Mouse (Mus musculus) spleen, adult 12 weeks (tissue): ENCODE measurements at regions not wholly inside any gene's neighbourhood (a gene's known extent, or its start where the extent isn't known, plus 50 kb on each side); places are given as distances from the start of the nearest gene placed in this dataset.

Experiments used
- DNase-seq: peaks from one replicate; pipeline ENCODE4 v3.0.0; 2022; ENCODE audit warnings: low spot score

DNA sequence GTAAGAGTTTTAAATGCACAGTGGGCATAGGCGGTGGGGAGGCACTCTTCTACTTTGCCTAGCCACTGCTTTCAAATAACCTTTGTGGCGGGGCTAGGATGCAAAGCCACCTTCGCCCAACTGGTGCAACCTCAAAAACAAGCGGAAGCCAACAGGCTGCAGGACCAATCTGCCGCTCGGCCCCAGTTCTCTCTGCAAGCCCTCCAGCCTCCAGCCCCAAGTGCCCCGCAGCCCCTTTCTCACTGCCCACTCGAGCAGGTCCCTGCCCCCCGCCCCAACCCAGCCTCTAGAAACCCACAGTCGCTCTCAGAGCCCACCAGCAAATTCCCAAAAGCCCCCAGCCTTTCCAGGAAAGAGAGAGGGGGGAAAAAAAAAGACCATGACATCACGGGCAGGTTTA, 89.6 kb upstream of the Ssbp2 start:
- DNase-seq = peak; percentile 23

GRCm38 (mm10) chr13:91370886-91371595, 89.0 kb upstream of the Ssbp2 start:
- peak; percentile 71 for DNase-seq

GRCm38 (mm10) chr13:91371596-91371987, 88.5 kb upstream of the Ssbp2 start:
- no peak for DNase-seq

DNA sequence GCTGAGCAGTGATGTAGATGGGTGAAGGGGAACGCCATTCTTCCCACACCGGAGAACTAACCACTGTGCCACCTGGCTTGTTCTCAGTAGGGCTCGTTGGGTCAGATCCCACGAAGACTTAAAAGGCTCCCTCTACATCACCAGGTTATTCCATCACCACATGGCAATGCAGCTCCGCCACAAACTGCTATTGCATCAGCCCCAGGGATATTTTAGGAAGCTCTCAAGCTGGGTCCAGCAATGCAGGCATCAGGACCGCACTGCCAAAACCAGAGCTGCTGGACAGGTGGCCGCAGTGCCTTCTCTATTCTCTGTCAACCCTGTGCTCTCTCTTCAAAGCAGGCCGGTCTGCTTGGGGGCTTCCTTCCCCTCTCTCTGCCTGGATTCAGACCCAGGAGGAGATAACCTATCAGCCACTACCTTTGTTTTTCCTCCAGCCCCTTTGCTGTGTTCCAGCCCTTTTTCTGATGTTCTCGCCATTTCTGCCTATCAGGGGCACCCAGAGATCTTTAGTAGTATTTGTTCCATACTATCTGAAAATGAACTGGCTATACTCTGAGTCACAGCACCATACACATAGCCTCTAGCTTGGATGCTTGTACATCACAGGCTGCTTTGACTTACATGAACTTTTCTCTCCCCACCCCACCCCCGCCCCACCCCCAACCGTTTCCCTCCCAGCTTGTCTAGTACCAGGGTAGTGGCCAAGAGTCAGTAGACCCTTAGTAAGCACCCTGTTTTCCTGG, 87.8 kb upstream of the Ssbp2 start:
- DNase-seq = no peak

DNA sequence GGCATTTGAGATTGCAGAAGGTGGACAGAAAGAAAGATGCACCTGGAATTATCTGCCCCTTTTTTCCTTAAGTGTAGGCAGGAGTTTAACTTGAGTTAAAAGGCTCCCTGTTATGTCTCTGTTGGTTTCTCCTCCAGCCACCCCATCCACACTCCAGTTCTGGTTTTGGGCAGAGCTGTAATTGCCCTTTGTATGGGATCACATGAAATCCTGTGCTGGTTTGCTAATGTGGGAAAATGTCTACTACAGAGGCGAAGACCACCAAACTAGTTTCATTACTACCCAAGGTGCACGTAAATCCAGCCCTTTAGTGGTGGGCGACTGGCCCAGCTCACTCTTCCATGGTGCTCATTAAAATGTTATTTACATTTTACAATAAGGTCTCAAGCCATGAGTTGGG, 85.9 kb upstream of the Ssbp2 start:
- no peak for DNase-seq

DNA sequence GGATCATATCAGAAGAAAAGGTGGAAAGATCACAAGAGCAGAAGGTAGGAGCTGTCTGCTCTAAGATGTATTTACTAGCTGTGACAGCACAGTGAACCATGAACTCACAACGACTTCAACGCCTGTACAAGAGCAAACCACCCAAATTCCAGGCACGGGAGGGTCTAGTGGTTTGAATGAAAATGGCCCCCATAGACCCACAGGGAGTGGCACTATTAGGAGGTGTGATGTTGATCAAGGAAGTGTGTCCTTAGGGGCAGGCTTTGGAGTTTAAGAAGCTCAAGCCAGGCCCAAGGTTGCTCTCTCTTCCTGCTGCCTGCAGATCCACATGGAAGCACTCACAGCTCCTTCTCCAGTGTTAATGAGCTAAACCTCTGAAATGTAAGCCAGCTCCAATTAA, 83.5 kb upstream of the Ssbp2 start:
- DNase-seq = no peak

DNA sequence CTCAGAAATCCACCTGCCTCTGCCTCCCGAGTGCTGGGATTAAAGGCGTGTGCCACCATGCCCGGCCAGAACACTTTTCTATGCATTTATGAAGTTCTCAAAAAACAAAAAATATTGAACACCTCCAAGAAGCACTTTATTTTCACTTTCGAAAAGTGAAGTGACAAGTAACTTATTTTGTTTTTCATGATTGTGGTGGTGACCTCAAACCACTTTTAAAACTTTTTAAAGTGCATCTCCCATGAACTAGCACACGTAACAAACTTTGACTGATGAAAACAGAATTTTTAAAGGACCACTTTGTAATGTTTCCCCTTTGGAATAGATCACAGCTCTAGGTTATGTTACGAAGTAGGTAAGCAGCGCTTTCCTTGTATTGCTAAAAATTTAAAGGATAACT, 82.7 kb upstream of the Ssbp2 start:
- DNase-seq = no peak

DNA sequence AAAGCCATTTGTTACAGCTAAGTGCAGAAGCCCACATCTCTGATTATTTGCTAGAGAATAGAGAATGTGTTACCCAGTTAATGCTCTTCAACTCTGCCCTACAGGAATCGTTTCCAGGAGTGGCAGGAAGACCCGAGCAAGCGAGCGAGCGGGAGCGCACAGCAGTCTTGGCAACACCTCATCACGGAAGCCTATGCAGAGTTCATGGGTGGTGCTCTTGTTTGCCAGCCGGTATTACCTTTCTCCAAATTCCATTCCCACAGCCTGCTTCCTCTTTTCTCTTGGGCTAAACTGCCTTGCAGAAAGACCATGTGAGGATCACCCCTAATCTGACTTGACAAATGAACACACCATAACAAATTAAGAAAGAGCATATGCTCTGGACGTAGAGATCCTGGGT, 82.1 kb upstream of the Ssbp2 start:
- no peak for DNase-seq

- no peak for DNase-seq
Observed at GRCm38 (mm10) chr13:91385393-91385792, 74.7 kb upstream of the Ssbp2 start.

GRCm38 (mm10) chr13:91387913-91388312, 72.2 kb upstream of the Ssbp2 start:
- no peak for DNase-seq

DNA sequence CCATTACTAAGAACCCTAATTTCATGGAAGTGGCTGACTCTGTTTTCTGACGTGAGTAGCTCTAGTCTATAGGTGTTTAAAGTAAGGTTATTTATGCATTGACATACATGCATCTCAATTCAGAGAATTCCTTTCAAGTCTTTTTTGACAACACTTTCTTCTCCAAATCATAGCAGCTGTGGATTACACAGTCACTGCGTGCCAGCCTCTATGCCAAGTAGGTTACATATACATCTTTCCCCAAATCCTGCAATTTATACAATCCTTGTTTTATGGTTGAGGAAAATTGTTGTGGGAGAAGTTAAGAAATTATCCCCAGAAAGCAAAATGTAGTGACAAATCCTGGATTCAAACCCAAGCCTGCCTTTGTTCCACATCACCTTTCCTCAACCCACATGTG, 56.5 kb upstream of the Ssbp2 start:
- no peak for DNase-seq

DNA sequence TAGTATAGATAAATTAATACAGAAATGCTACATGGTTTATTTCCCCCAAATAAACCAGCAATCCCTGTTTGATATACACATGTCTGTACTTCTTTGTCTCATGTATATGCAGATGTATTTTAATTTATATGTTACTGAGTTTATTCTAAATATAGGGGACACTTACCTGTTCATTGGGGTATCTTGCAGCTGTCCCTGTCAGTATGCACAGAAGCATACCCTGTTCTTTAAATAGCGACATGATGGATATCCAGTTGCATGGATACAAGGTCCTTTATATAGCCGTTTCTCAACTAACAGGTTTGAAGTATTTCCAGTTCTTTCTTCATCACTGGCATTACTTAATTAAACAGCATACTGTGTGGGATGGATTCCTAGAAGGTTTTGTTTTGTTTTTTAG, 55.1 kb upstream of the Ssbp2 start:
- DNase-seq = no peak

DNA sequence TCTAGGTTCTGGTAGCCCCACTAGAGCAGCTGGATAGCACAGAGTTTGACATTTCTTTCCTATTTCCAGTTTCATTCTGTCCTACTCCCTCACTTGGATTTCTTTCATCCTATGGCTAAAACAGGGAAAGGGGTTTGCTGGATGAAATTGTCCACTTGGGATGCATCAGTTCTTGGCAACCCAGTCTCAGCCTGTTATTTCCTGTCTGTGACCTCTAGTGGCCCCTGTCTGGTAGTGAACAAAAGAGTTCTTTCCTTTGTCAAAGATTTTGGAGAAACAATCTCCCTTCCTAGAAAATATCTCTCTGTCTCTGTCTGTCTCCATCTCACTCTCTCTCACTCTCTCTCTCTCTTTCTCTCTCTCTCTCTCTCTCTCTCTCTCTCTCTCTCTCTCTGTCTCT, 50.0 kb upstream of the Ssbp2 start:
- no peak for DNase-seq
